Mouse (Mus musculus): ENCODE data around the gene Pxdc1. TPM values are rescaled to one million over a fixed set of nuclear protein-coding genes. Genes with fewer than 3 reads are reported as not detected.

The Pxdc1 gene
- total RNA-seq (2021): 10 to 100 TPM in 1 of 2 experiments, 1 to 10 TPM in 1; 4.3 to 12.2 TPM
- long read RNA-seq, experiment 1, transcript Pxdc1-202 (5 exons, 2,684 nt): major isoform, 16 of 19 reads
- long read RNA-seq, experiment 1, partial matches to known transcripts: 0 of 19 reads
- long read RNA-seq, experiment 1, other reads (novel, unspliced or antisense): 3 of 19 reads
- long read RNA-seq, experiment 2, transcript Pxdc1-202 (5 exons, 2,684 nt): major isoform, 12 of 12 reads
- long read RNA-seq, experiment 2, partial matches to known transcripts: 0 of 12 reads
- long read RNA-seq, experiment 2, other reads (novel, unspliced or antisense): 0 of 12 reads

DNA sequence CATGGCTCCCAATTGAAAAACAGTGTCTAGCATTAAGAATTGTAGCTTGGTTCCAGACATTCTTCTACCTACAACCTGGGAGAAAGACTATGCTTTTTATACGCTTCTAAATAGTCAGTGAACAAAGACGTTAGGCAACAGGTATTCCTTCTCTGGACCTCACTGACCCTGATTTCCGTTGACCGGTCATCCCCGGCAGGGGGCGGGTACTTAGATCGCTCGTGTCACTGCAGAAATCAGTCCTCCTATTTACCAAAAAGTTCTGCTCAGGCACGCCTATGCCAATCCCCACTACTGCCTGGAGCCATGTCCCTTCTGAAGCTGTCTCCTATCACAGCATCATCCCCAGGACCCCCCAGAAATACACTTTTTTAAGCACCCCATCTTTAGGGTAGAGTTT, at the start of gene Pxdc1:
Pxdc1 (minus strand) TSS at position 96 of the 400 bp plus-strand sequence.
- peak in 1 of 2 experiments; percentile 17 for DNase-seq (ENCODE audit: low spot score in 2 of 2)

DNA sequence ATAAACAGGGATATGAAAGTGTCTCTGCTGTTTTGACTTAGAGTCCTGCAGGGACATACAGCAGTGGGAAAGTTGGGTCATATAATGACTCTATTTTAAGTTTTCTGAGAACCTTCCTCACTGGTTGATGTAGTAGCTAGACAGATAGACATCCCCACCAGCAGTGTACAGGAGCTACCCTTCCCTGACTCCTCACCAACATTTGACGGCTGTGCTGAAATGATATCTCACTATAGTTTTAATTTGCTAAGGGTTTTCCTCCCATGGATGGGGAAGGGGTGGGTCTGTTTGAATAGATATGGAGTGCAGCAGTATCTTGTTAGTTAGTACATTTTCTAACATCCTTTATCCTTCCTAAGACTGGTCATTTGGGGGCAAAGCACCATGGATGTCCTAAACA, 47.3 kb upstream of the Pxdc1 start:
- DNase-seq (ENCODE audit: low spot score in 2 of 2): no peak

DNA sequence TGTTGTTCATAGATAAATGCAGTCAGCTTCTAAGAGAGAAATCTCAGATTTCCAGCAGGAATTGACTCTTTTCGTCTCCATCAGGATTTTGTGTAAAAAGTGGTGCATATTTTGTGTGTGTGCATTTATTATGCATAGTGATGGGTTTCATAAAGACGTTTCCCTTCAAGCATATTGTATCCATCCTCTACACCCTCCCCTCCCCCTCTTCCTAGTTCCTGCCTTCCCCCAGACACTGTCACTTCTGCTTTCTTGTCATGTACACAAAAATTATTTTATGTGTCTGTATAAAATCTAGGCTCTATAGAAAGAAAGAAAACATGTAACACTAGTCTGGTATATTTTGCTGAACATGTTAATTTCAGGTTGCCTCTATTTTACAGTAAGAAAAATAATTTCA, 46.8 kb upstream of the Pxdc1 start:
- DNase-seq (ENCODE audit: low spot score in 2 of 2): no peak

DNA sequence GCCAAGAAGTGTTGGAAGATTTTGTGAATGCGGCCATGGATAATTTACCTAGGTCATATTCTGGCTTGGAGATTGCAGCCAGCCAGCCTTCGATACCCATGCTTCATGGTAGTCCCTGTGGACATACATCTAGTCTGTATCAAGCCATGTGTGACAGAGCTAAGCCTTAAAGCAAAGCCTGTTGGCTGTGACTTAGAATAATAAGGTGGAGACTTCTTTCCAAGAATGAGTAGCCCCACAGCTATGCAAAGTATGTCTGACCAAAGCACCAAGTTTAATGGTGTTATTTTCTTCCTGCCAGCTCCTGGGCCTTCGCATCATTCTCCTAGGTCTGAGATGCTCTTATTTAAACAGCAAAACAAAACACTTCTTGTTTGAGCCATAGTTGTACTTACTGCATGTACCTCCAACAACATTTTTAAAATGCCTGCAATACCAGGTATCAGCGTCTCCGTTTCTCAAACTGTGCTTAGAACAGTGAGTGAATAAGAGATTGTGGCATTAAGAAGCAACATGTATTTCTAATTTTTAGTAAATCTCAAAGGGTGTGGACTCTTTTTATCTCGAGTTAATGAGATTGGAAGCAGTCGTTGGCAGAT, 43.5 kb upstream of the Pxdc1 start:
- no peak for DNase-seq (ENCODE audit: low spot score in 2 of 2)

DNA sequence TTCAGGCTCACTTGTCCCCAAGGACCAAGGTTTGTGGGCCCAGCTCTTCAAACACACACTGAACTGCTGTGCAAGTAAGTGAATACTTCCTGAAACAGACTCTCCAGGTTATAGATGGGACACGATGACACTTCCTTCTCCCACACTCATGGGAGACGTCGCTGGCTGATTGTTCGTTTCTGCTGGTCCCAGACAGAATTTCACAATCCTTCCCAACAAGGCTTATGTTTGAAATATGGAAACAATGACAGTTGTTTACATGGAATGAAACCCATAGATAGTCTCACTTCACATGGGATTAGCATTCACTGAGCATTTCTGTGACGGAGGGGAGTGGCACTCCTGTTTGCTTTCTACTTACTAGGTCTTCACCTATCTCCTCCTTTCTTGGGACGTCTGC, 39.8 kb upstream of the Pxdc1 start:
- no peak for DNase-seq (ENCODE audit: low spot score in 2 of 2)

DNA sequence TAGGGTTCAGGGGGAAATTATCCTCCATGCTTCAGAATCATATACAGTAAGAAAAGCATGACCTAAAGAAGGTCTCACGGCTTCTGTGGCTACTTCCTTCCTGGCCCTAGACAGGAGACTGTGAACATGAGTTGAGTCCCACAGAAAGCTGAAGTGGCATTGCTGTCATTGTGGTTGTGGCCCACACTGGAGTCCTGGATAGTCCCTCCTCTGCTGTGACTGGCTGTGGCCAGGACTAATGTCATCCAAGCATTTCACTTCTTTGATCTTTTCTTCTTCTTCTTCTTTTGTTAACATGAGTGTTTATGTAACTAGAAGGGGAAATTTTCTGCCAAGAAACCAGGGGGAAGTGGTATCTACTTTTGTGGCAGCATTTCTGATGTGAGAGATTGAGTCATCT, 37.8 kb upstream of the Pxdc1 start:
- DNase-seq (ENCODE audit: low spot score in 2 of 2): no peak

DNA sequence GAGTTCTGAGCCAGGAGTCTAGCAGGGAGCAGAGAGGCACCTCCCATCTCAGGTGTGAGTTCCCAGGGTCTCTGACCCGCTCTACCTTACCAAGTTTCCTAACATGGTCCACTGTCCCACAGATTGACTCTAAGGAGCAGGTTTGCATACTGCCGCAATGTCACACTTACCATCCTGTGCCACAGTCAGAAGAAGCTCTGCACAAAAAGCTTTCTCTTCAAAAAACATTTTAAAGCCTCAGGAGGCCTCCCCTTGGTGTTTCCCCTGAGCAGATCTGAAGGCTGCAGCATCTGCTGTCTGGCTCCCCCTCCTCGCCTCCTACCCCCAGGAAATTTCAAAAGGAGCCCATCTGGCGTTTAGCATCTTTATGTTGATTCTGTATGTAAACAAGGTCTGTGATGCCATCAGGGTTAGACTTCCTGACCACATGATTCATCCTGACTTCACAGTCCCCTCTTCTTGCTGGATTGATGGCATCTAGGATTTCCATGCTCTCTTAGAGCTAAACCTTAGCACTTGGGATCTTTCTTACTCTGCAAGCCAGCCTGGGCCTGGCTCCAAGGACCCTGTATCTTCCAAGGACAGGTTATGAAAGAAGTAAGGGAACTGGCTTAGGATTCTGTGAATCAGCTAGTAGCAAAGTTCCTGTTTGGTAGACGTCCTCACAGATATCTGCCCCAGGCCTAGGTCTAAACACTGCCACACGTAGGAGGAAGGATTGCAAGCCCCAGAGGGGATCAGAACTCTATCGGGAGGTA, 31.9 kb upstream of the Pxdc1 start:
- DNase-seq (ENCODE audit: low spot score in 2 of 2): peak in 1 of 2 experiments; percentile 6

DNA sequence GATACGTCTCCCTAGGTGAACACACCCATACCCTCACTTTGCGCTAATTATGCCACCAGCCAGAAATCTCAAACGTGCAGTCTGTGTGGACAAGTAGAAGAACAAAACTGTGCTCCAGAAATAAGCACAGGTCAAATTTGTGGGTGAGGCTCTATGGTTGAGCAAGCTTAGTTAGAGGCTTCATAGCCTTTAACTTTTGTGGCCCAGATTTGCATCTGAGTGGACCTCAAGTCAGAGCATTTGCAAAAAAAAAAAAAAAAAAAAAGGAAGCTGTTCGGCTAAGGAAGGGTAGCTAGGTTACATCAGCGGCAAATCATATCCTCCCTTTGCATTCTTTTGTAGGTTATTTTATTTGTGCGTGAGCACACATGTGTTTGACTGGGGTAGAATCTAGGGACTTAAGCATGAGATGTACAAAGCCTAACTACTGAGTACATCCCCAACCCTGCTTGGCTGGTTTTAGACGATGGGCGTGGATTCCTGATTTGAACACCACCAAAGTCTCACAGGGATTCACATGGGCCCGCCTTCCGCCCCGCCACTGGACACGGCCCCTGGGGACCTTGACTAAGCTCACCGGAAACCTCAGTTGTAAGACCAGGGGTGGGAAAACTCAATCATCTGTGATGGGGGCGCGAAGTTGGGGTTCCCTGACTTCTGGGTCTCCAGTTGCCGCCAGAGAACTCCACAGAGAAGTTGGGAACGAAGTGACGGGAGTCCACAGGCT, 30.6 kb upstream of the Pxdc1 start:
- no peak for DNase-seq (ENCODE audit: low spot score in 2 of 2)

DNA sequence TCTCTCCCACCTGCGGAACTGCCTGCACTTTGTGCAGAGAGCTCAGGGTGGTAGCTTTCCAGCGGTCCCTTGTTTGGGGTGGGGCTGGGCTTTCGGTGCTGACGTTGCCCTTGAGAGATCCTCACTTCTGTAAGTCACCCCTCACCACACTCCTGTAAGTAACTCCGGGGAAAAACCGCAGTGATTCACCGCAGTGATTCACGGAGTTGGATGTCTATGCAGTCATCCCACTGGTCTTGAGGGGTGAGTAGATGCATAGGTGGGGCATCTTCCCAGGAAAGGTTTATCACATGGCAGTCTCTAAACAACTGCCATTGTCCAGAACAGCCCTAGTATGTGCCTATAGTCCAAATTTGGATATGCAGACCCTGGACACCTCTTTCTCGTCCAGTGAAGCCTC, 30.0 kb upstream of the Pxdc1 start:
- DNase-seq (ENCODE audit: low spot score in 2 of 2): no peak

DNA sequence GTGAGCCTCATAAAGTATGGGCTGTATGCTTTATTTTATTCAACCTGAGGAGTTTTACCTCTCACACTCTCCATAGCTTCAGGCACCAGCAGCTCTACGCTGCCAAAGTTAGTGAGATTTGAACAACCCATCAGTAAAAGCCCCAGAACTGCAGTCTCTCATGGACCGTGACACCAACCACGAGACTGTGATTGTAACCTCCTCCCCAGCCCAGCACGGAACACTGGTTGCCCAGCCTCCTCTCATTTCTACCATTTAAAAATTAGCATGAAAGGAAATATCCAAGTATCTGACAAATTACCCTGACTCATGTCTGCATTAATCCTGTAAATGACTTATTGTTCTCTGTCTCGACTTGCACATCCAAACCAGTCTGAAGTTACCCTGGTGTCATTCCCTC, 23.2 kb upstream of the Pxdc1 start:
- DNase-seq (ENCODE audit: low spot score in 2 of 2): no peak

DNA sequence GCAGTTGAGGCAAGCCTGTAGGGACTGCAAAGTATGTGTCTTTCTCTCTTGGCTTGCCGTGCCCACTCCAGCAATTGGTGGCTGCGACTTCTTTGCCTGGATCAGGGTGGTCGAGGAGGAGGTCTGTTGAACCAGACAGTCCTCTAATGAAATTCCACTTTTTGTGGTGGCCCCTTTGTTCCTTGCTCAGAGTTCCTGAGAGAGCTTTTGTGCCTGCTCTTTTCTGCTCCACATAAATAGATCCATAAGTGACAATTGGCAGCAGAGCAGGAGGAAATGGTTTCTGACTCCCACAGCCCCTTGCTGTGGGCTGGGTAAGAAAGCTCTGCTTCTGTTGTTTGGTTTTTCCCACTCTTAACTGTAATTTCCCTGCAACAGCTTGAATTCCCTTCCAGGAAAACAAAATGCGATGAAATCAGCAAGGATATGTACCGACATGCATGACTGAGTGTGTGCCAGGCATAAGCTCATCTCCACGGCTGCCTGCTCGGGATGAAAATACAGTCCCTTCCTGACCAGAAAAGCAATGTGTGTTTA, 22.6 kb upstream of the Pxdc1 start:
- no peak for DNase-seq (ENCODE audit: low spot score in 2 of 2)

DNA sequence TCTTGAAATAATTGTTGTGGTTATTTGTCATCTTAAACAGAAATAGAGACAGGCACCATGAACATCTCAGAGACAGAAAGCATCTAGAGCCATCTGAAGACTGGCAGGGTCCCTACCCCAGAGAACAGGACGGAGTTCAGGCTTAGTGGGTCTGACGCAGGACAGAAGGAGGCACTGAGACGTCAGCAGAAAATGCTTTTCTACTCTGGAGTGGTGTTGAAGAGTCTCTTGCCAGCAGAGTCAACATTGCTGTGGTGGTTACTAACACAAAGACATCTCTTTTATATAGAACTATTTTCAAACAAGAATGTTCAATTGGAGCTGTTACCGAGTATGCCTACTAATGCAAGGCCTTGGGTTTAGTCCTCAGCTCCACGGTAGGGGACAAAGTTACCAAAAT, 20.1 kb upstream of the Pxdc1 start:
- DNase-seq (ENCODE audit: low spot score in 2 of 2): no peak

DNA sequence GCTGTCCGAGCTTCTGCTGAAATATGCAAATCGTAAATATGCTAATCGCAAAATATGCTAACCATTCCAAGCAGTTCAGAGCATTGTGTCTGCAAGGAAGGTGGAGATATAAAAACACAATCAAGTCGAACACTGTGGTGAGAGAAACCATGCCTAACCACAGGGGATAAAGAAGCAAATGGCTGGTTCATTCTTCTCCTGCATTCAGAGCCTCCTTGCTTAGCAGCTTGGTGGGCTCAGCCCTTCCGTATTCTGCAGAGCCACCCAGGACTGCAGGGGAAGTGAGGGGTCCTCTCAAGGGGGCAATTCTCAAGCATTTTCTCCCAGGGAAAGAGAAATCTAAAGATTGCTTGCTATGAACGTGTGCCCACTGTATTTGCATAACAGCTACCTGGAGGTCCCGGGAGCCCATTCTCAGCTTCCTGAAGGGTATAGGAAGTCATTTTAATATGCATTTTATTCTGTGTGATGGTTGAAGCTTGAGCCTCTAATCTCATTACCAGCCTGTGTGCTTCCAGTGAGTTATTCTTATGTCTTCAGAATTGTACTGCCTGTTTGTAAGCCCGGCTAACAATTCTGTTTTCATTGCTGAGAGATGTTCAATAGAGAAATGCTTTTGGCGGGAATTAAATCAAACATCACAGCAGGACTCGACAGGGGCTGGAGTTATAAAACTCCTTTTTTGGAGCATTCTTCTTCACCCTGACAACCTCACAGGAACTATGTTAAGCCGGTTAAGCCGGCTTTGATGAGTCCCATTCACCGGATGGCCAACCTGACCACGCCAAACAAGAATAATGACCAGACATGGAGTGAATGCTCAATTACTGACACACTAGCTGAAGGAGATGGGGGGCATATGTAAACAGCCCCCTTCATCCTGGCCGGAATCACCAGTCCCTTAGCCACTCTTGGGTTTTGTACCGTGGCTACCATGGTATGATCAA, 16.9 kb upstream of the Pxdc1 start:
- DNase-seq (ENCODE audit: low spot score in 2 of 2): no peak

DNA sequence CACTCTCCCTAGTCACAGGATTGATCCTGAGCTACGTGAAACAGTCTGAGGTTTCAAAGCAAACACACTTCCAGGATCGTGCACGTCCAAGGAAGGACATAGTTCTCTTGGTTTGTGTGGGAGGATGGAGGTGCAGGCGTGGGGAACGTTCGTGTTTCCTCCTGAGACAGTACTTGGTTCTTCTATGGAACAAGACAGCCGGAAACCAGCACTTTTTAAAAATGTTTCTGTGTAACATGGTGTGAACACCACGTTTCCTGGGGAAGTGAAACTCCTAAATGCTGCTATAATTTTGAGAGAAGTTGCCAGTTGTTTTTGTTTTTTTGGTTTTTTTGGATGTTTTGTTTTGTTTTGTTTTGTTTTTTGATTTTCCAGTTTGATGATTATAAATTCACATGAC, 13.9 kb upstream of the Pxdc1 start:
- no peak for DNase-seq (ENCODE audit: low spot score in 2 of 2)

DNA sequence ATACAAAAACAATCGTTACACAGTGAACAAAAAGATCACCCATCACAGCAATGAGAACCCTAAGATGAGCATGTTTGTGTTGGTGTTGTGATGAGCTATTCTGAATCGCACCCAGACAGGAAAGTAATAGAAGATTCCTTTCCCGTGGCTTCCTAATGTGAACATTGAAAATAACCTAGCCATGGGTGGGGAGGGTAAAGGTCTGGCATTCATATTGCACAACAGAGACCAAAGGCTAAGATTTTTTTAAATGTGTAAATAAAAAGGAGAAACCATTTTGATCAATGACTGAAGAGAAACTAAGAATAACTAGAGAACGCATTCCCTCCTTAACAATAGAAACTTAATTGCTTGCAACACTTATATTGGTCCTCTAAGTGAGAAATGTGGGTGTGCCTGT, 11.8 kb upstream of the Pxdc1 start:
- no peak for DNase-seq (ENCODE audit: low spot score in 2 of 2)

DNA sequence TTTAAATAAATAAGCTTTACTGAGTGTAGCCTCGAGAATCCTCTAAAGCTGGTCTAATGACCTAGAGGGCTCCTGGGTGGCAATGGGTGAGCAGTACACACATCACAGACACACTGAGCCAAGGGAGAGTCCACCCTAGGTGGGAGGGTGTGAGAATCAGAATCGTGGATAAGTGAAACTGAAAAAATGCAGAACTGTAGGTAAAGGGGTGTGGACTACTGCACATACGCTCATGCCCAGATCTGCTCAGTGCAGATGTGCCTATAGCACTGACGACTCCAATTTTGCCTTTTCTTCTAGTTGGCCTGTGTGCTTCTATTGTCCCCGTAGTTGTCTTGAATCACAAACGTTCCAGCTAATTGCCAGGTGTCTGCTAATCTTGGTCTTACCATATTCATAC, 10.5 kb upstream of the Pxdc1 start:
- no peak for DNase-seq (ENCODE audit: low spot score in 2 of 2)

DNA sequence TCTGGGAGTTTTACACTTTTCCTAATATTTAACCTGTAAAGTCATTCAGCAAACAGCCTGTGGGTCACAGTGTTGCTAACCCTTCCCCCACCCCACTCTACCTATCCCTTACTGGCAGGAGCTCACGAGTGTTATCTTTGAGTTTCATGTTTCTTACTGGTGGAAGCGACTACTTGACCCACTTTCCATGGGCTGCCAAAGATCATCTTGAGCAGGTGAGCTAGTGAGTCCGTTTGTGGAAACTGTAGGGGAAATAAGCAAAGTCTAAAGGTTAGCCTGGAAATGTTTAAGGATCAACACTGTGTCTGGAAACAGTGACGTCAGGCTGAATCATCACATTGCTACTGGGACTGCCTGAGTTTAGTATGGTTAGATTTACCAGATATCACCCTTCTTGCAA, 6.2 kb upstream of the Pxdc1 start:
- no peak for DNase-seq (ENCODE audit: low spot score in 2 of 2)

DNA sequence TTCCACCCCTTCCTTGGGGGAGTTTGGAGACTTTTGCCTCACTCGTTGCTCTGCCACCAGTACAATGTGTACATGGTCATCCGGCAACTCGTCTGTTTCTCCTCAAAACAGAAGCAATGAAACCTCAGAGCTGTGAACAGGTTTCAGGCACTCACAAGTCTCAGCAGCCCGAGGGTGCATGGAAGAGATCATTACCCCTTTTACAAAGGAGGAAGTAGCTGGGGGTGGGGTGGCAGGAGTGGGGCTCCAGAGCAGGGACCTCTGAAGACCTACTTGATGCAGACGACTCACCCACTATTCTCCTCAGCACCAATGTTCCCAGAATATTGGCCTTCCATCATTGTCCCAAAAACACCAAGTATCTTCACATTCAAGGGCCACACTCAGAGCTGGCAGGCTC, 3.1 kb upstream of the Pxdc1 start:
- DNase-seq (ENCODE audit: low spot score in 2 of 2): no peak

DNA sequence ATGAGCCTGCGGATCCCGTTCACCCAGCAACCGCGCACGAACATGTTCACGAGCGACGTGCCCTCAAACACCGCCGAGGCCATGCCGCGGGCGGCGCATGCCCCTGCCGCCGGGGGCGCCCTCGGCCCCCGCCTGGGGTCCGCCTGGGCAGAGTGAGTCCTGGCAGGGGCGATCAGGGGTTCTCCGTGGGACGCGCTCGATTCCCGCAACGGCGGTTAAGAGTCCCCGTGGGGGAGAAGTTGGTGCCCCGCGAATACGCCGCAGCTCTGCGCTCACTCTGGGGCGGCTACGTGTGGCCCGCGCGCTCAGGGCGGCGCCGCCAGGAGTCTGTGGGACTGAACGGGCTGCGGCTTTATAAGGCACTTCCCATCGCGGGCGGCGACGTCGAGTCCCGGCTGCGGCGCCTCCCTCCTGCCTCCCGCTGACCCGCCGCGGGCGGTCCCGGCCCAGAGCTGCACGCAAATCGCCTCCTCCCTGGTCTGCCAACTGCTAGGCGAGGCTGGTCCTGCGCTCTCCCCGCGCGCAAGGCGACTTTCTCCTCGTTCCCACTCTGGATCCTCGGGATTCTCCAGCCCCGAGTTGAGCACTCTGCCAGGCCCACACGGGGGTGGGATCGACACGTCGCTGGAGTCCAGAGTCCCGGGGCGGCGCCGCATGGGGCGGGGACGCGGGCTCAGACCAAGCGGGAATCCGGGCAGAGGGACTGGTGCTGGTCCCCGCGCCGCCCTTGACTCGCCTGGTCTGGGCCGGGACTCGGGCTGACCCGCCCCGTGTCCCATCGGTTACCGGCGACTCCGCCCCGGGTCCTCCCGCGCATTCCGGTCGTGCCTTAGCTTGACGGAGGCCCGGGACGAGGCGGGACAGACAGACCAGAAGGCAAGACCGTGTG, 689 bp downstream of the Pxdc1 start:
- peak; percentile 57 to 71 for DNase-seq (ENCODE audit: low spot score in 2 of 2)
